Mouse (Mus musculus) CD4-positive, CD25-positive, alpha-beta regulatory T cell, adult 2 months (primary cell): ENCODE measurements around the gene Rln1.

Experiments
- DNase-seq: peaks from one replicate; pipeline ENCODE4 v3.0.0-alpha.2; 2012; ENCODE audit warnings: low read depth, low spot score

Rln1 gene

GRCm38 (mm10) chr19:29296166-29296565 is 38.3 kb downstream of the Rln1 start:
- no peak for DNase-seq

GRCm38 (mm10) chr19:29294756-29295155 is 39.7 kb downstream of the Rln1 start:
- no peak for DNase-seq

GRCm38 (mm10) chr19:29292546-29292945 is 41.9 kb downstream of the Rln1 start:
- no peak for DNase-seq

- no peak for DNase-seq
Measured at GRCm38 (mm10) chr19:29291532-29291931, 42.9 kb downstream of the Rln1 start.

- DNase-seq, result no peak
Measured at GRCm38 (mm10) chr19:29287863-29288262, 46.6 kb downstream of the Rln1 start.

GRCm38 (mm10) chr19:29285451-29285869 is 49.0 kb downstream of the Rln1 start:
- no peak for DNase-seq
